Mouse (Mus musculus) urinary bladder, adult 2 months (tissue): Measurements from ENCODE around the gene Scg2. TPM values are rescaled to one million over a fixed set of nuclear protein-coding genes. Genes with fewer than 3 reads are reported as not detected.

ENCODE experiments used
- polyA plus RNA-seq: library from polyadenylated mRNA; depleted of rRNA; stranded (reverse); fragments of >200 nt; gene quantifications from 2 replicates; pipeline ENCODE4 v1.2.3, GENCODE M21; 2012; rRNA removed

Gene Scg2
- polyA plus RNA-seq, 1 experiment, result 0.28 TPM

Other genes with a start within 250 kb of the Scg2 start
- 9.7 and 13.3 TPM in 2 replicates for gene Ap1s3, start 231.9 kb upstream of the Scg2 start, polyA plus RNA-seq